Mouse (Mus musculus) erythroblast, embryonic 14.5 days (primary cell): ENCODE measurements around the gene Tff3.

Experiments used
- GATA1 ChIP-seq: IDR thresholded peaks from 2 replicates; pipeline ENCODE4 v1.6.1; 2012; ENCODE audit warnings: low read length, inconsistent platforms, mixed read lengths
- TAL1 ChIP-seq: IDR thresholded peaks from 3 replicates; pipeline ENCODE4 v1.6.1; 2012; ENCODE audit warnings: low read length, inconsistent platforms, mixed read lengths

- TF ChIP-seq TAL1 (no peak), GATA1 (no peak)
Measured at GRCm38 (mm10) chr17:31089848-31090247, 39.6 kb downstream of the Tff3 start.
